Mouse (Mus musculus) left cerebral cortex, adult 18-20 months (tissue): ENCODE data around the gene Dglucy. TPM values are rescaled to one million over a fixed set of nuclear protein-coding genes. Genes with fewer than 3 reads are reported as not detected.
"Not testable (repeated sequence)": the region's sequence is repeated elsewhere in the genome, so short reads cannot be mapped to it uniquely, and the experiment has no call there.

Experiments used
- DNase-seq, 2 experiments: peaks; one replicate each; pipeline ENCODE4 v3.0.0; 2021 to 2022; ENCODE audit warnings: low spot score in 2 of 2, mixed read lengths in 1 of 2
- total RNA-seq, 2 experiments: library from RNA; stranded (reverse); gene quantifications; 2 replicates each; pipeline ENCODE4 v1.2.3; 2021

Gene Dglucy
- total RNA-seq, 2 experiments from 2014 or later: 9.0 to 13.0 TPM

GRCm38 (mm10) chr12:100778276-100778933 is 452 bp upstream of the Dglucy start:
- no peak for DNase-seq

GRCm38 (mm10) chr12:100780416-100780815 is 1.6 kb downstream of the Dglucy start:
- no peak for DNase-seq

- DNase-seq: no peak
These were observed 2.7 kb downstream of the Dglucy start for GRCm38 (mm10) chr12:100781428-100782120.

- DNase-seq: no peak
These were observed 5.3 kb downstream of the Dglucy start for GRCm38 (mm10) chr12:100784152-100784551.

- no peak for DNase-seq
These were observed 6.5 kb downstream of the Dglucy start for GRCm38 (mm10) chr12:100785344-100785743.

- DNase-seq: no peak
These were observed 11.2 kb downstream of the Dglucy start for GRCm38 (mm10) chr12:100789981-100790550.

- DNase-seq: no peak
These were observed 12.6 kb downstream of the Dglucy start for GRCm38 (mm10) chr12:100791425-100791824.

- DNase-seq: no peak
These were observed 15.8 kb downstream of the Dglucy start for GRCm38 (mm10) chr12:100794450-100795230.

- no peak for DNase-seq
These were observed 16.7 kb downstream of the Dglucy start for GRCm38 (mm10) chr12:100795390-100796036.

- not testable (repeated sequence) for DNase-seq
These were observed 24.5 kb downstream of the Dglucy start for GRCm38 (mm10) chr12:100803391-100803790.

- DNase-seq: no peak
These were observed 28.4 kb downstream of the Dglucy start for GRCm38 (mm10) chr12:100807280-100807679.

GRCm38 (mm10) chr12:100808609-100809280 is 29.9 kb downstream of the Dglucy start:
- DNase-seq: peak in 1 of 2 experiments; percentile 19

GRCm38 (mm10) chr12:100810542-100810941 is 31.7 kb downstream of the Dglucy start:
- DNase-seq: no peak

- peak in 1 of 2 experiments; percentile 13 for DNase-seq
These were observed 35.0 kb downstream of the Dglucy start for GRCm38 (mm10) chr12:100813901-100814300.

- no peak for DNase-seq
These were observed 35.8 kb downstream of the Dglucy start for GRCm38 (mm10) chr12:100814671-100815070.

- DNase-seq: no peak
These were observed 38.0 kb downstream of the Dglucy start for GRCm38 (mm10) chr12:100816906-100817305.

- no peak for DNase-seq
These were observed 41.1 kb downstream of the Dglucy start for GRCm38 (mm10) chr12:100819965-100820364.

GRCm38 (mm10) chr12:100831021-100831420 is 52.2 kb downstream of the Dglucy start:
- DNase-seq: no peak

GRCm38 (mm10) chr12:100831629-100832325 is 52.9 kb downstream of the Dglucy start:
- no peak for DNase-seq

GRCm38 (mm10) chr12:100837208-100837607 is 58.4 kb downstream of the Dglucy start:
- no peak for DNase-seq
